Mouse (Mus musculus): ENCODE measurements around the gene Ezr. TPM values are rescaled to one million over a fixed set of nuclear protein-coding genes. Genes with fewer than 3 reads are reported as not detected.

The Ezr gene
- polyA plus RNA-seq, 2 experiments = 39.2 to 71.3 TPM

GRCm38 (mm10) chr17:6789103-6789502 lies 6.5 kb upstream of the Ezr start:
- Histone ChIP-seq H3K27ac (replicated peaks; ENCODE audit: low read depth, low read length) (no peak overlapping the region), H3K4me3 (replicated peaks; ENCODE audit: low read length) (no peak overlapping the region), H3K27me3 (ENCODE audit: control insufficient read depth, insufficient read depth, low read length) (no peaks in the 10 kb centered on the region), H3K4me1 (ENCODE audit: control insufficient read depth, insufficient read depth, low read length) (no peaks in the 10 kb centered on the region), H3K36me3 (ENCODE audit: control insufficient read depth, insufficient read depth, low read length) (no peaks in the 10 kb centered on the region), H3K4me2 (replicated peaks; ENCODE audit: low read depth, low read length, severe bottlenecking) (no peak overlapping the region), H3K9ac (ENCODE audit: low read depth, low read length, severe bottlenecking) (no peak overlapping the region), H3K9me3 (ENCODE audit: control insufficient read depth, low read length) (no peaks in the 10 kb centered on the region)
- no peak for TF ChIP-seq POLR2A (IDR thresholded peaks at IDR 0.05; ENCODE audit: borderline replicate concordance, extremely low read depth, insufficient read depth, insufficient read length)
- DNase-seq (ENCODE audit: low spot score) = no peak
- no peak for ATAC-seq (ENCODE audit: low FRiP score, low read depth)

GRCm38 (mm10) chr17:6787241-6787640 lies 4.7 kb upstream of the Ezr start:
- Histone ChIP-seq H3K27me3 (ENCODE audit: control insufficient read depth, insufficient read depth, low read length) (no peaks in the 10 kb centered on the region), H3K36me3 (ENCODE audit: control insufficient read depth, insufficient read depth, low read length) (no peaks in the 10 kb centered on the region), H3K27ac (replicated peaks; ENCODE audit: low read depth, low read length) (no peak overlapping the region), H3K4me2 (replicated peaks; ENCODE audit: low read depth, low read length, severe bottlenecking) (no peak overlapping the region), H3K4me3 (replicated peaks; ENCODE audit: low read length) (no peak overlapping the region), H3K4me1 (ENCODE audit: control insufficient read depth, insufficient read depth, low read length) (no peaks in the 10 kb centered on the region; the same call in 1 of the 2 replicates), H3K9ac (ENCODE audit: low read depth, low read length, severe bottlenecking) (no peak overlapping the region), H3K9me3 (ENCODE audit: control insufficient read depth, low read length) (no peaks in the 10 kb centered on the region)
- no peak for TF ChIP-seq POLR2A (IDR thresholded peaks at IDR 0.05; ENCODE audit: borderline replicate concordance, extremely low read depth, insufficient read depth, insufficient read length)
- no peak for ATAC-seq (ENCODE audit: low FRiP score, low read depth)
- whole genome bisulfite sequencing = 87% methylated on average over 4 of the region's 4 CpGs
- no peak for DNase-seq (ENCODE audit: low spot score)

GRCm38 (mm10) chr17:6783756-6784357 lies 1.3 kb upstream of the Ezr start:
- WGBS = 45% methylated on average over 10 of the region's 10 CpGs
- ATAC-seq (ENCODE audit: low FRiP score, low read depth) = no peak
- peak overlapping the region; percentile 89 for H3K9ac ChIP-seq (ENCODE audit: low read depth, low read length, severe bottlenecking)
- peak overlapping the region; percentile 71 for H3K4me2 ChIP-seq (replicated peaks; ENCODE audit: low read depth, low read length, severe bottlenecking)
- no peaks in the 10 kb centered on the region for H3K9me3 ChIP-seq (ENCODE audit: control insufficient read depth, low read length)
- peaks cover 3% of the 10 kb centered on the region; the same call in 1 of the 2 replicates for H3K4me1 ChIP-seq (ENCODE audit: control insufficient read depth, insufficient read depth, low read length)
- H3K36me3 ChIP-seq (ENCODE audit: control insufficient read depth, insufficient read depth, low read length) = no peaks in the 10 kb centered on the region
- no peaks in the 10 kb centered on the region for H3K27me3 ChIP-seq (ENCODE audit: control insufficient read depth, insufficient read depth, low read length)
- DNase-seq (ENCODE audit: low spot score) = no peak
- peak overlapping the region; percentile 78 for H3K4me3 ChIP-seq (replicated peaks; ENCODE audit: low read length)
- TF ChIP-seq POLR2A (IDR thresholded peaks at IDR 0.05; ENCODE audit: borderline replicate concordance, extremely low read depth, insufficient read depth, insufficient read length) = no peak
- H3K27ac ChIP-seq (replicated peaks; ENCODE audit: low read depth, low read length) = no peak overlapping the region

- peak; percentile 65 for ATAC-seq (ENCODE audit: low FRiP score, low read depth)
- DNase-seq (ENCODE audit: low spot score) = no peak
- WGBS = 0% methylated on average over 38 of the region's 58 CpGs
- H3K4me2 ChIP-seq (replicated peaks; ENCODE audit: low read depth, low read length, severe bottlenecking) = peak overlapping the region; percentile 71
- H3K4me1 ChIP-seq (ENCODE audit: control insufficient read depth, insufficient read depth, low read length) = peaks cover 6% of the 10 kb centered on the region; the same call in 1 of the 2 replicates
- no peaks in the 10 kb centered on the region for H3K9me3 ChIP-seq (ENCODE audit: control insufficient read depth, low read length)
- no peaks in the 10 kb centered on the region for H3K36me3 ChIP-seq (ENCODE audit: control insufficient read depth, insufficient read depth, low read length)
- H3K27me3 ChIP-seq (ENCODE audit: control insufficient read depth, insufficient read depth, low read length) = no peaks in the 10 kb centered on the region
- peak overlapping the region; percentile 87 for H3K27ac ChIP-seq (replicated peaks; ENCODE audit: low read depth, low read length)
- peak overlapping the region; percentile 89 for H3K9ac ChIP-seq (ENCODE audit: low read depth, low read length, severe bottlenecking)
- no peak for TF ChIP-seq POLR2A (IDR thresholded peaks at IDR 0.05; ENCODE audit: borderline replicate concordance, extremely low read depth, insufficient read depth, insufficient read length)
- peak overlapping the region; percentile 78 for H3K4me3 ChIP-seq (replicated peaks; ENCODE audit: low read length)
Measured at GRCm38 (mm10) chr17:6783006-6783661, 550 bp upstream of the Ezr start.

GRCm38 (mm10) chr17:6782033-6782526 lies 504 bp downstream of the Ezr start:
- WGBS = 1% methylated on average over 21 of the region's 21 CpGs
- Histone ChIP-seq H3K9ac (ENCODE audit: low read depth, low read length, severe bottlenecking) (peak overlapping the region; percentile 89), H3K27me3 (ENCODE audit: control insufficient read depth, insufficient read depth, low read length) (no peaks in the 10 kb centered on the region), H3K4me2 (replicated peaks; ENCODE audit: low read depth, low read length, severe bottlenecking) (peak overlapping the region; percentile 71), H3K4me1 (ENCODE audit: control insufficient read depth, insufficient read depth, low read length) (peaks cover 12% of the 10 kb centered on the region), H3K27ac (replicated peaks; ENCODE audit: low read depth, low read length) (peak overlapping the region; percentile 87; the same call in 1 of the 2 replicates), H3K9me3 (ENCODE audit: control insufficient read depth, low read length) (no peaks in the 10 kb centered on the region), H3K36me3 (ENCODE audit: control insufficient read depth, insufficient read depth, low read length) (no peaks in the 10 kb centered on the region), H3K4me3 (replicated peaks; ENCODE audit: low read length) (peak overlapping the region; percentile 78)
- ATAC-seq (ENCODE audit: low FRiP score, low read depth) (no peak), DNase-seq (ENCODE audit: low spot score) (no peak)
- TF ChIP-seq POLR2A (IDR thresholded peaks at IDR 0.05; ENCODE audit: borderline replicate concordance, extremely low read depth, insufficient read depth, insufficient read length) = no peak

Data from limb, embryonic 14.5 days (tissue).